Mouse (Mus musculus): ENCODE measurements around the gene Pds5b. TPM values are rescaled to one million over a fixed set of nuclear protein-coding genes. Genes with fewer than 3 reads are reported as not detected.

Pds5b gene
- polyA plus RNA-seq, 1 experiment from 2014 or later, result 39.6 TPM

Other genes with a start within 250 kb of the Pds5b start
- gene Zar1l, start 155.6 kb upstream of the Pds5b start, polyA plus RNA-seq (2015; fragmentation: Nextera tagmentation; extraction: Ambion mirVana), result not detected in 2 replicates
- gene Brca2, start 151.1 kb upstream of the Pds5b start, polyA plus RNA-seq (2015; fragmentation: Nextera tagmentation; extraction: Ambion mirVana), result 23.2 and 29.3 TPM in 2 replicates
- 4.9 and 6.1 TPM in 2 replicates for gene N4bp2l1, start 76.6 kb upstream of the Pds5b start, polyA plus RNA-seq (2015; fragmentation: Nextera tagmentation; extraction: Ambion mirVana)
- 43.0 and 46.0 TPM in 2 replicates for gene N4bp2l2, start 7.6 kb upstream of the Pds5b start, polyA plus RNA-seq (2015; fragmentation: Nextera tagmentation; extraction: Ambion mirVana)